Mouse (Mus musculus) liver, postnatal 0 days (tissue): ENCODE measurements around the gene Flot1. TPM values are rescaled to one million over a fixed set of nuclear protein-coding genes. Genes with fewer than 3 reads are reported as not detected.

Experiments used
- ATAC-seq: fragments of 200-750 bp; cut with Nextera tagmentation; 2 replicates; pipeline ENCODE4 v1.8.0; 2017; ENCODE audit warnings: mild to moderate bottlenecking, moderate library complexity
- DNase-seq: peaks from one replicate; pipeline ENCODE4 v3.0.0-alpha.2; 2016
- H3K27ac ChIP-seq: fragments of 300-500 bp; sonication (generic); 2 replicates; pipeline ENCODE4 v1.5.1; 2014; ENCODE audit warnings: antibody characterized with exemption, moderate library complexity, mild to moderate bottlenecking, low read depth
- H3K27me3 ChIP-seq: fragments of 300-500 bp; sonication (generic); 2 replicates; pipeline ENCODE4 v1.6.1; 2014; ENCODE audit warnings: low read length, control low read depth, mixed read lengths; ENCODE audit not compliant: insufficient read depth
- H3K36me3 ChIP-seq: fragments of 300-500 bp; sonication (generic); replicated peaks from 2 replicates; pipeline ENCODE4 v1.6.1; 2014; ENCODE audit warnings: mild to moderate bottlenecking, control low read depth, low read length, moderate library complexity, mixed read lengths; ENCODE audit not compliant: insufficient read depth
- H3K4me1 ChIP-seq: fragments of 300-500 bp; sonication (generic); 2 replicates; pipeline ENCODE4 v1.6.1; 2014; ENCODE audit warnings: antibody characterized with exemption, mild to moderate bottlenecking, control low read depth; ENCODE audit not compliant: insufficient read depth
- H3K4me2 ChIP-seq: fragments of 300-500 bp; sonication (generic); 2 replicates; pipeline ENCODE4 v1.6.1; 2014; ENCODE audit warnings: low read depth, mild to moderate bottlenecking, low read length, moderate library complexity, mixed read lengths
- H3K4me3 ChIP-seq: fragments of 300-500 bp; sonication (generic); 2 replicates; pipeline ENCODE4 v1.5.1; 2014; ENCODE audit warnings: low read depth, low read length
- H3K9ac ChIP-seq: fragments of 300-500 bp; sonication (generic); replicated peaks from 2 replicates; pipeline ENCODE4 v1.6.1; 2014; ENCODE audit warnings: mild to moderate bottlenecking, moderate library complexity
- H3K9me3 ChIP-seq: fragments of 300-500 bp; sonication (generic); 2 replicates; pipeline ENCODE4 v1.6.1; 2016; ENCODE audit warnings: mild to moderate bottlenecking, control low read depth, low read length, mixed read lengths
- CTCF ChIP-seq: sonication (generic); IDR thresholded peaks from 2 replicates; pipeline ENCODE4 v1.5.1; 2016; ENCODE audit warnings: antibody characterized with exemption, low read depth
- EP300 ChIP-seq: IDR thresholded peaks from 2 replicates; pipeline ENCODE4 v1.6.1; 2016; ENCODE audit warnings: antibody characterized with exemption, low read depth, mild to moderate bottlenecking
- WGBS: fragments of 180-500 bp; shearing (Covaris S2); extraction: QIAGEN DNeasy Blood & Tissue Kit; methylation state at CpG from one replicate; pipeline ENCODE4 v1.1.7; 2014; ENCODE audit not compliant: insufficient replicate concordance; 5-methylcytosine and 5-hydroxymethylcytosine counted together
- polyA plus RNA-seq: library from polyadenylated mRNA; unstranded; fragments of >200 nt; fragmentation: Nextera tagmentation; extraction: Ambion mirVana; gene quantifications from 2 replicates; pipeline ENCODE4 v1.2.1, GENCODE M21; 2015

Flot1 gene
- polyA plus RNA-seq, 1 experiment from 2014 or later: 31.3 TPM

DNA sequence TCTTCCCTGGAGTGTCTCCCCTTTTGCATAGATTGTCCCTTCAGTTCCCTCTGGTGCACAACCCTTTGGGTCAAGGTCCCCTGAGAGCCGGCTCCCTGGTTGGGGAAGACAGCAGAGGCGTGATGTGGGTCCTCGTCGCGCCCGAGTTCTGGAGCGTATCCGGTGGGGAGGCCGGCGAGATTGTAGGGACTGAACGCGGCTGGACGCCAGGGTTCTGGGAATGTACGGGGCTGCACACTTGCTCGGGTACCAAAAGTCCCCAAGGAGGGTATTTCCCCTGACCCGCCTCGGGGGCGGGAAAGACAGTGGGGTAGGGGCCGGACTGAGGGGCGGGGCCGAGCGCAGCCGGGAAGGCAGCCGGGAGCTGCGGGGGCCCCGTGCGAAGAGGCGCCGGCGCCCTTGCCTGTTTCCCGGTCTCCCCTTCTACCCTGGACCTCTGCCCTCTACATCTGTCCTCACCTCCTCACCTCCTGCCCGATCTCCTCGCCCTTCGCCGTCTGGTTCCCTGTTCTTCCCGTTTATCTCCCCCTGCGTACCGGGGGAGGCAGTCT, 43.3 kb downstream of the Flot1 start:
- peak overlapping the region; percentile 95 for H3K27ac ChIP-seq
- DNase-seq (peak; percentile 53), ATAC-seq (no peak)
- H3K9ac ChIP-seq: peak overlapping the region; percentile 61
- peaks cover 39% of the 10 kb centered on the region for H3K27me3 ChIP-seq
- TF ChIP-seq CTCF (no peak), EP300 (no peak)
- H3K36me3 ChIP-seq: peaks cover 6% of the 10 kb centered on the region; the same call in 1 of the 2 replicates
- WGBS: under 1% methylated on average over 38 of the region's 38 CpGs
- H3K4me1 ChIP-seq: peaks cover 29% of the 10 kb centered on the region
- H3K4me2 ChIP-seq: peak overlapping the region; percentile 79
- H3K9me3 ChIP-seq: no peaks in the 10 kb centered on the region
- peak overlapping the region; percentile 55 for H3K4me3 ChIP-seq

DNA sequence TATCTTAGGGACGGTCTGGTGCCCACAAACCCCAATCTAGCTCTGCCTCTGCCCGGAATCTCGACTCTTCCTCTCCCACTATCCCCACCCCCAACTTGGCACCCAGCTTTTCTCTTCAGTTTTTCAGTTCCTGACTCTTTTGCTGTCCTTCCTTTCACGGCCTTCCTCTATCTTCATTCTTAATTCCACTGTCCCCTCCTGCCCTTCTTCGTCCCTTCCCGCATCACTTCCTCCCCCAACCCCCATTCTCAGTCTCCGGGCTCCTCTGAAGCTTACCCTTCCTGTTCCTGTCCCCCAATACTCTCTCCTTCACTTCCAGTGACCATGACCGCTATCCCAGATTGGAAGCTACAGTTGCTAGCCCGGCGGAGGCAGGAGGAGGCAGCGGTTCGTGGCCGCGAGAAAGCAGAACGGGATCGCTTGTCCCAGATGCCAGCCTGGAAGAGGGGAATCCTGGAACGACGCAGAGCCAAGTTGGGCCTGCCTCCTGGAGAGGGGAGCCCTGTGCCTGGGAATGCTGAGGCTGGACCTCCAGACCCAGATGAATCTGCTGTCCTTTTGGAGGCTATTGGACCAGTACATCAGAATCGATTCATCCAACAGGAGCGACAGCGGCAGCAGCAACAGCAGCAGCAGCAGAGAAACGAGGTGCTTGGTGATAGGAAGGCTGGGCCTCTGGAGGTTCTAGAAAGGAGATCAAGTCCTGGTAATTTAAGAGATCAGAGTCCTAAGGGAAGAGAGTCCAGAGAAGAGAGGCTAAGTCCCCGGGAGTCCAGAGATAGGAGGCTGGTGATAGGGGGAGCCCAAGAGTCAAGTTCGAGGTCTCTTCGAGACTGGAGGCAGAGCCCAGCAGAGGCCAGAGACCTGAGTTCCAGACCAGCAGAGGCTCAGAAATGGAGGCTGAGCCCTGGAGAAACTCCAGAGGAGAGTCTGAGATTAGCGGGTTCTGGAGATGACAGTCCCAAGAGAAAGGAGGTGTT, 44.2 kb downstream of the Flot1 start:
- peak overlapping the region; percentile 95 for H3K27ac ChIP-seq
- 7% methylated on average over 26 of the region's 26 CpGs for WGBS
- H3K9me3 ChIP-seq: no peaks in the 10 kb centered on the region
- H3K4me1 ChIP-seq: peaks cover 24% of the 10 kb centered on the region
- no peak for ATAC-seq
- TF ChIP-seq EP300: no peak
- TF ChIP-seq CTCF: peak; percentile 55
- H3K27me3 ChIP-seq: peaks cover 39% of the 10 kb centered on the region
- peaks cover 7% of the 10 kb centered on the region; the same call in 1 of the 2 replicates for H3K36me3 ChIP-seq
- H3K4me2 ChIP-seq: peak overlapping the region; percentile 79
- peak overlapping the region; percentile 61 for H3K9ac ChIP-seq
- H3K4me3 ChIP-seq: peak overlapping the region; percentile 55
- DNase-seq: peak; percentile 52

DNA sequence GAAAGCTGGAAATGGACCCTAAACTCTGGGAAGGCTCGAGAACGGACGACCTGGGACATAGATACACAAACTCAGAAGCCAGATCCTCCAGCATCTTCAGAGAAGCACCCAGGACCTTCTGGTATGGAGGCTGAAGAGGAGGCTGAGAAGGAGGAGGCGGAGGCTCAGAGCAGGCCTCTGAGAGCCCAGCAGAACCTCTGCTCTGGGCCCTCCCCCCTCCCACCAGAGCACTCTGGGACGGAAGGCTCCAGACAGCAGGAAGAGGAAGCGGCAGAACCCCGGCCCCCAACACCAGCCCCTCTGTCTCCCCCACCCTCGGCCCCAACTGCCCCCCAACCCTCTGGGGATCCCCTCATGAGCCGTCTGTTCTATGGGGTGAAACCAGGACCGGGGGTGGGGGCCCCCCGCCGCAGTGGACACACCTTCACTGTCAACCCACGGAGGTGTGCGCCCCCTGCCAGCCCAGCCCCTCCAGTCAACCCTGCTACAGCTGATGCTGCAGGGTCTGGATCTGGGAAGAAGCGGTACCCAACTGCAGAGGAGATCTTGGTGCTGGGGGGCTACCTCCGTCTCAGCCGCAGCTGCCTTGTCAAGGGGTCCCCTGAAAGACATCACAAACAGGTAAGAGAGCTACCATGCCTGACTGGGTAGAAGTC, 45.3 kb downstream of the Flot1 start:
- Histone ChIP-seq H3K9me3 (no peaks in the 10 kb centered on the region), H3K27ac (peak overlapping the region; percentile 95), H3K4me1 (peaks cover 29% of the 10 kb centered on the region), H3K4me3 (peak overlapping the region; percentile 55), H3K4me2 (peak overlapping the region; percentile 79), H3K36me3 (peaks cover 11% of the 10 kb centered on the region; the same call in 1 of the 2 replicates), H3K27me3 (peaks cover 39% of the 10 kb centered on the region), H3K9ac (peak overlapping the region; percentile 61)
- 16% methylated on average over 16 of the region's 17 CpGs for WGBS
- DNase-seq (peak; percentile 57), ATAC-seq (no peak)
- TF ChIP-seq EP300 (no peak), CTCF (peak; percentile 17; the same call in 1 of the 2 replicates)

DNA sequence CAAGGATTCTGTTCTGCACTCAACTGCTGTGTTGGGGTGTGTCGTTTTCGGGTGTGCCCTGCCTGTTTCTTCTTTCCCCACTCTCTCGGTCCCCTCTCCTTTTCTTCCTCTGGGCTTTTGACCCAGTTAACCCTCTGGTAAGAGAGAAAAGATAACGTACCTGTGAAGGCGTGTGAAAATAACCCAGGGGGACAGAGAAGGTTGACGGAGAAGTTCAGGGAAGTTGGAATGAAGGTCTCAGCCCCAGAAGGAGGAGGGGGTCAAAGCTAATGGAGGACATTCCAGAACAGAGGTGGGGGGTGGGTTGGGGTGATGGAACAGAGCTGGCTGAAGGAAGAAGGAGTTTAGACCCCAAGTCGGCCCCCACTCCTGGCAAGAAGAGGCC, 45.9 kb downstream of the Flot1 start:
- Histone ChIP-seq H3K9me3 (no peaks in the 10 kb centered on the region), H3K27me3 (peaks cover 39% of the 10 kb centered on the region)
- no peak for ATAC-seq

DNA sequence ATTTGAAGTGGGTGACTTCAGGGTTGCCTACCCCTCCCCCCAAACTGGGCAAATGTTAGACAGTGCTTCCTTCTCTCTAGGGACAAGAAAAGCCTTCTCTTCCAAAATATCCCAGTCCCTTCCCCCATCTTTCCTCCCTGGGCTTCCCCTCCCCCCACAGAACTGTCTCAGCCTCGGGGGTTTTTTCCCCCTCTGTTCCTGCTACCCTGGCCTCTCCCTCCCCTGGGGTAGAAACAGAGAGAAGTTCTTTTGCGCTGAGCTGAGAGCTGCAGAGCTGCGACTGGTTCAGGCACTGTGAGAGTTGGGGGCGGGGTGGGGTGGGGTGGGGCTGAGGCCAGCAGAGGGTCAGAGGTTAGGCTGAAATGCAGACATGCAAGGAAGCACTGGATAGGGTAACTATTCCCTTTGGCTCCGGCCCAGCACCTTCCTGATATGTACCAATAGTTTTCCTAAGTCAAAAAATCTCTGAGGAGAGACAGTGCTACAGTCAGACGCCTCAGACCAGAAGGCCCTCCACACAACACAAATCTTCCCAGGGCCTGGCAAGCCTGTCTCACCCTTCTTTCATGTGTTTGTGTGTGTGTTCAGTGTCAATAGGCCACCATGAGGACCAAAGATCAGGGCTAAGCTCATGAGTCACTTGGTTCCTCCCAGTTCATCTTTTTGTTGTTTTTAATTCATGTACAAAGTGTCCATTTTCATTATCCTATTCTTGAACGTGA, 46.5 kb downstream of the Flot1 start:
- DNase-seq: peak; percentile 74
- ATAC-seq: peak; percentile 63
- H3K4me3 ChIP-seq: peak overlapping the region; percentile 55
- peak overlapping the region; percentile 79 for H3K4me2 ChIP-seq
- peak overlapping the region; percentile 95 for H3K27ac ChIP-seq
- H3K9me3 ChIP-seq: no peaks in the 10 kb centered on the region
- H3K4me1 ChIP-seq: peaks cover 32% of the 10 kb centered on the region
- peak overlapping the region; percentile 61 for H3K9ac ChIP-seq
- peaks cover 8% of the 10 kb centered on the region; the same call in 1 of the 2 replicates for H3K36me3 ChIP-seq
- TF ChIP-seq CTCF (no peak), EP300 (no peak)
- WGBS: under 1% methylated on average over 7 of the region's 7 CpGs
- peaks cover 35% of the 10 kb centered on the region for H3K27me3 ChIP-seq

More for the DNA sequence above, 45.9 kb downstream of the Flot1 start:
- Histone ChIP-seq H3K4me3 (peak overlapping the region; percentile 55), H3K4me1 (peaks cover 32% of the 10 kb centered on the region), H3K36me3 (peaks cover 8% of the 10 kb centered on the region; the same call in 1 of the 2 replicates), H3K27ac (peak overlapping the region; percentile 95), H3K4me2 (peak overlapping the region; percentile 79), H3K9ac (peak overlapping the region; percentile 61)
- no peak for TF ChIP-seq EP300
- no peak for TF ChIP-seq CTCF
- 2% methylated on average over 7 of the region's 7 CpGs for WGBS
- no peak for DNase-seq
